9 mouse cellular contexts compared by ENCODE assay signal in the genomic region with DNA sequence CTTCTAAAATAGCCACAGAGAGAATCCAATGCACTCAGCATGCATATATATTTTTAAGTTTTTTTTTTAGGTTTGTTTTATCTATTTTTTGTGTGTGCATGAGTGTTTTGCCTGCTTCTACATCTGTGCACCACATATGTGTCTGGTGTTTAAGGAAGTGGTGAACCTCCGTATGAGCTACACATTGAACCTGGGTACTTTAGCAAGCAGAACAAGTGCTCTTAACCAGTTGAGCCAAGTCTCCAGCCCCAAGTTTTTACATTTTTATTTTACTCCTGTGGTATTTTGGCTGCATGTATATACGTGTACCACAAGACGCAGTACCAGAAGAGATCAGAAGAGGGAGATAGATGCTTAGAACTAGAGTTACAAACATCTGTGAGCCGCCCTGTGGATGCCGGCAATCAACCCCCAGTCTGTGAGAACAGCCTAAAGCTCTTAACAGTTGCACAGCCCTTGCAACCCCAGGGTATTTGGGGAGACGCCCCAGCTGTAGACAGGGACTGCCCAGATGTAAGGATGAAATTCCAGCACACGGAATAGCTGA. TPM values are rescaled to one million over a fixed set of nuclear protein-coding genes. Genes with fewer than 3 reads are reported as not detected.
DNase-seq lines count a peak whose midpoint lies in the region; ATAC-seq and TF ChIP-seq lines count a peak whose summit lies in the region.
"Had no signal": no experiment of that assay in that cellular context is flagged by ENCODE, and none has a peak within 500 bp of the region (broad histone marks: within the 10 kb centered on the region; RNA-seq: fewer than 3 reads in every experiment).

No protein-coding gene starts in this region.

- DNase-seq in neural tube, embryonic 11.5 days (ENCODE audit: low spot score): peak; percentile 44
- DNase-seq in brain, embryonic 14.5 days (ENCODE audit: low read depth): peak; percentile 78
- DNase-seq in heart, embryonic 10.5 days (ENCODE audit: low spot score): no peak
- peak; percentile 66 for DNase-seq in kidney, postnatal 14 days
- no peak for DNase-seq in frontal cortex, postnatal 10 days (ENCODE audit: low spot score in 2 of 2)
- DNase-seq in gastrocnemius, adult 8-10 months (ENCODE audit: low spot score in 2 of 2): no peak

- H3K27me3 ChIP-seq in neural tube, embryonic 11.5 days (ENCODE audit: control insufficient read depth, insufficient read depth, low read length): no peaks in the 10 kb centered on the region
- no peaks in the 10 kb centered on the region for H3K27me3 ChIP-seq in neural tube, embryonic 15.5 days (replicated peaks)
- H3K27me3 ChIP-seq in heart, embryonic 10.5 days (ENCODE audit: insufficient read depth, poor library complexity, severe bottlenecking): peaks cover 8% of the 10 kb centered on the region; the same call in 1 of the 2 replicates

- H3K4me2 ChIP-seq in neural tube, embryonic 11.5 days (ENCODE audit: low read depth): no peak overlapping the region
- H3K4me2 ChIP-seq in neural tube, embryonic 15.5 days: no peak overlapping the region

- TF ChIP-seq CTCF in brain, embryonic 14.5 days (IDR thresholded peaks at IDR 0.05; ENCODE audit: borderline replicate concordance, extremely low read depth, insufficient read depth, insufficient read length): peak; percentile 26; the same call in 1 of the 2 replicates

- WGBS in neural tube, embryonic 11.5 days: 21% methylated on average over 7 of the region's 7 CpGs
- 19% methylated on average over 7 of the region's 7 CpGs for WGBS in neural tube, embryonic 15.5 days
- 18% methylated on average over 7 of the region's 7 CpGs for WGBS in heart, embryonic 10.5 days

- H3K4me1 ChIP-seq in neural tube, embryonic 11.5 days (ENCODE audit: control insufficient read depth, insufficient read depth, low read length): no peaks in the 10 kb centered on the region
- peaks cover 15% of the 10 kb centered on the region for H3K4me1 ChIP-seq in neural tube, embryonic 15.5 days
- H3K4me1 ChIP-seq in heart, embryonic 10.5 days: peaks cover 27% of the 10 kb centered on the region

- H3K36me3 ChIP-seq in neural tube, embryonic 11.5 days (ENCODE audit: control insufficient read depth, insufficient read depth, low read length): no peaks in the 10 kb centered on the region
- H3K36me3 ChIP-seq in neural tube, embryonic 15.5 days: no peaks in the 10 kb centered on the region
- no peaks in the 10 kb centered on the region for H3K36me3 ChIP-seq in heart, embryonic 10.5 days

- ATAC-seq in neural tube, embryonic 11.5 days (ENCODE audit: insufficient read depth, low FRiP score, low TSS enrichment): no peak
- no peak for ATAC-seq in neural tube, embryonic 15.5 days (ENCODE audit: low FRiP score)
- ATAC-seq in megakaryocyte-erythroid progenitor cell, adult 5-6 weeks (replicated peaks; ENCODE audit: low FRiP score, low TSS enrichment, poor library complexity, severe bottlenecking): peak; percentile 64

- H3K9ac ChIP-seq in neural tube, embryonic 11.5 days (ENCODE audit: low read length): no peak overlapping the region
- no peak overlapping the region for H3K9ac ChIP-seq in neural tube, embryonic 15.5 days (replicated peaks)

- H3K27ac ChIP-seq in neural tube, embryonic 11.5 days (ENCODE audit: low read depth, low read length): no peak overlapping the region
- no peak overlapping the region for H3K27ac ChIP-seq in neural tube, embryonic 15.5 days (replicated peaks)
- H3K27ac ChIP-seq in heart, embryonic 10.5 days: peak overlapping the region; percentile 83

- H3K4me3 ChIP-seq in neural tube, embryonic 11.5 days (ENCODE audit: low read depth, low read length): no peak overlapping the region
- H3K4me3 ChIP-seq in neural tube, embryonic 15.5 days (replicated peaks): no peak overlapping the region
- H3K4me3 ChIP-seq in heart, embryonic 10.5 days: 0 out of 2 replicates have a peak overlapping the region, but pooled peaks have one; percentile 48

- no peak for TF ChIP-seq POLR2A in brain, embryonic 14.5 days (IDR thresholded peaks at IDR 0.05; ENCODE audit: borderline replicate concordance, extremely low read depth, insufficient read depth, insufficient read length, poor library complexity, severe bottlenecking)

- no peaks in the 10 kb centered on the region for H3K9me3 ChIP-seq in neural tube, embryonic 11.5 days (ENCODE audit: control insufficient read depth, low read length)
- no peaks in the 10 kb centered on the region for H3K9me3 ChIP-seq in neural tube, embryonic 15.5 days (replicated peaks)
- H3K9me3 ChIP-seq in heart, embryonic 10.5 days: 0 out of 2 replicates have a peak, but pooled peaks cover 3% of the 10 kb centered on the region

RNA-seq across cellular contexts. Expression of a gene that starts 17.7 kb away (rescaled TPM):
- 32.3 and 34.1 TPM in 2 replicates for polyA plus RNA-seq in neural tube, embryonic 11.5 days (2014; fragmentation: Nextera tagmentation; extraction: Ambion mirVana)
- polyA plus RNA-seq in neural tube, embryonic 15.5 days (2015; fragmentation: Nextera tagmentation; extraction: Ambion mirVana): 70.1 and 72.0 TPM in 2 replicates
- 58.7 and 59.7 TPM in 2 replicates for polyA plus RNA-seq in brain, embryonic 14.5 days (2012; rRNA removed)
- polyA plus RNA-seq in heart, embryonic 10.5 days (2016; fragmentation: Nextera tagmentation; extraction: Ambion mirVana): 51.4 and 52.4 TPM in 2 replicates
- total RNA-seq in megakaryocyte-erythroid progenitor cell, adult 5-6 weeks (2014; fragmentation: Nextera tagmentation): 25.3 and 27.2 TPM in 2 replicates
- total RNA-seq in megakaryocyte-erythroid progenitor cell, adult 5-6 weeks (2017): 32.7 and 39.8 TPM in 2 replicates
- 10 to 100 TPM; 54.9 to 59.4 (median 57.4) TPM for total RNA-seq in gastrocnemius, adult 8-10 months (2022)

RNA-seq across cellular contexts. Expression of a gene that starts 26.8 kb away (rescaled TPM):
- polyA plus RNA-seq in neural tube, embryonic 11.5 days (2014; fragmentation: Nextera tagmentation; extraction: Ambion mirVana): 0.73 and 1.7 TPM in 2 replicates
- 5.8 and 6.7 TPM in 2 replicates for polyA plus RNA-seq in neural tube, embryonic 15.5 days (2015; fragmentation: Nextera tagmentation; extraction: Ambion mirVana)
- polyA plus RNA-seq in brain, embryonic 14.5 days (2012; rRNA removed): 2.2 and 2.5 TPM in 2 replicates
- polyA plus RNA-seq in heart, embryonic 10.5 days (2016; fragmentation: Nextera tagmentation; extraction: Ambion mirVana): 0.46 and 0.47 TPM in 2 replicates
- total RNA-seq in megakaryocyte-erythroid progenitor cell, adult 5-6 weeks (2014; fragmentation: Nextera tagmentation): 0.59 TPM in 1 of 2 replicates, not detected in the other
- total RNA-seq in megakaryocyte-erythroid progenitor cell, adult 5-6 weeks (2017): 1.1 TPM in 1 of 2 replicates, not detected in the other
- total RNA-seq in gastrocnemius, adult 8-10 months (2022): under 1 TPM; 0.10 to 0.29 (median 0.15) TPM
- polyA plus RNA-seq: testis, adult 2 months had no signal

RNA-seq across cellular contexts. Expression of a gene that starts 43.6 kb away (rescaled TPM):
- 47.2 and 55.1 TPM in 2 replicates for polyA plus RNA-seq in neural tube, embryonic 11.5 days (2014; fragmentation: Nextera tagmentation; extraction: Ambion mirVana)
- polyA plus RNA-seq in neural tube, embryonic 15.5 days (2015; fragmentation: Nextera tagmentation; extraction: Ambion mirVana): 50.0 and 52.4 TPM in 2 replicates
- 38.1 and 45.9 TPM in 2 replicates for polyA plus RNA-seq in brain, embryonic 14.5 days (2012; rRNA removed)
- polyA plus RNA-seq in heart, embryonic 10.5 days (2016; fragmentation: Nextera tagmentation; extraction: Ambion mirVana): 50.6 and 57.9 TPM in 2 replicates
- total RNA-seq in megakaryocyte-erythroid progenitor cell, adult 5-6 weeks (2014; fragmentation: Nextera tagmentation): 8.9 and 13.9 TPM in 2 replicates
- total RNA-seq in megakaryocyte-erythroid progenitor cell, adult 5-6 weeks (2017): 11.9 and 25.7 TPM in 2 replicates
- total RNA-seq in gastrocnemius, adult 8-10 months (2022): 10 to 100 TPM; 74.3 to 87.3 (median 80.7) TPM

RNA-seq across cellular contexts. Expression of a gene that starts 55.9 kb away (rescaled TPM):
- polyA plus RNA-seq in neural tube, embryonic 11.5 days (2014; fragmentation: Nextera tagmentation; extraction: Ambion mirVana): 5.4 and 7.5 TPM in 2 replicates
- 37.4 and 42.1 TPM in 2 replicates for polyA plus RNA-seq in neural tube, embryonic 15.5 days (2015; fragmentation: Nextera tagmentation; extraction: Ambion mirVana)
- polyA plus RNA-seq in brain, embryonic 14.5 days (2012; rRNA removed): 16.3 and 23.4 TPM in 2 replicates
- 7.5 and 9.0 TPM in 2 replicates for polyA plus RNA-seq in heart, embryonic 10.5 days (2016; fragmentation: Nextera tagmentation; extraction: Ambion mirVana)
- 23.5 and 24.3 TPM in 2 replicates for total RNA-seq in megakaryocyte-erythroid progenitor cell, adult 5-6 weeks (2014; fragmentation: Nextera tagmentation)
- total RNA-seq in megakaryocyte-erythroid progenitor cell, adult 5-6 weeks (2017): 2.2 and 3.8 TPM in 2 replicates
- total RNA-seq in gastrocnemius, adult 8-10 months (2022): 10 to 100 TPM; 40.7 to 51.5 (median 47.0) TPM

Comparison
In these comparisons a context has a peak if more than half of its experiments do, and no peak if none do; other contexts are left out.
1. DNase-seq: peak in neural tube, embryonic 11.5 days (single experiment), brain, embryonic 14.5 days (single experiment) and kidney, postnatal 14 days (single experiment); none in heart, embryonic 10.5 days (single experiment), frontal cortex, postnatal 10 days (0 of 2) and gastrocnemius, adult 8-10 months (0 of 2).